Mouse (Mus musculus) cortical plate, adult 2 months (tissue): ENCODE measurements at regions not wholly inside any gene's neighbourhood (a gene's known extent, or its start where the extent isn't known, plus 50 kb on each side); places are given as distances from the start of the nearest gene placed in this dataset.

ENCODE experiments used
- CTCF ChIP-seq: fragments of 200-500 bp; IDR thresholded peaks from 2 replicates; pipeline ENCODE4 v1.5.1; 2011; ENCODE audit warnings: mild to moderate bottlenecking, control low read depth, low read length; ENCODE audit not compliant: insufficient read depth; ENCODE audit errors: extremely low read depth
- POLR2A ChIP-seq: fragments of 200-500 bp; IDR thresholded peaks from 2 replicates; pipeline ENCODE4 v1.6.1; 2011; ENCODE audit warnings: mild to moderate bottlenecking, low read length, control low read depth; ENCODE audit not compliant: insufficient read depth; ENCODE audit errors: extremely low read depth

DNA sequence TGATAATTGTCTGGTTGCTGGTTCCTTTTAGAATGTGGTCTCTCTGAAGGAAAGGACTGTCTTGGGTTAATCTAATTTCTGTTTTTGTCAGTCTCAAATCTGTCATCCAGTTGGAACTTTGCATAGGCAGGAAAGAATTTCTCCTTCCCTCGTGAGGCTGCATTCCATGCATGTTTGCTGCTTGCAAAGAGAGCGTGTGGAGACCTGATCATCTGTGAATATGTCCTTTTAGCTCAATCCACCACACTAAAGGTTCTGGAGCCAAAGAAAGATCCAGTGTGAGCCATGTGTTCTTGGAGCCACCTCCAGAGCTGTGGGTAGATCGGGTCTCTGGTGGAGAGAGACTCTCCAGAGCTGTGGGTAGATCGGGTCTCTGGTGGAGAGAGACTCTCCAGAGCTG, 200.2 kb downstream of the Ttc32 start:
- TF ChIP-seq CTCF (no peak), POLR2A (no peak)
